Mouse (Mus musculus): Measurements from ENCODE around the gene Sf3a1. TPM values are rescaled to one million over a fixed set of nuclear protein-coding genes. Genes with fewer than 3 reads are reported as not detected.
"Not testable (repeated sequence)": the region's sequence is repeated elsewhere in the genome, so short reads cannot be mapped to it uniquely, and the experiment has no call there.

Sf3a1 gene
- polyA plus RNA-seq, 1 experiment from 2014 or later = 16.5 TPM

DNA sequence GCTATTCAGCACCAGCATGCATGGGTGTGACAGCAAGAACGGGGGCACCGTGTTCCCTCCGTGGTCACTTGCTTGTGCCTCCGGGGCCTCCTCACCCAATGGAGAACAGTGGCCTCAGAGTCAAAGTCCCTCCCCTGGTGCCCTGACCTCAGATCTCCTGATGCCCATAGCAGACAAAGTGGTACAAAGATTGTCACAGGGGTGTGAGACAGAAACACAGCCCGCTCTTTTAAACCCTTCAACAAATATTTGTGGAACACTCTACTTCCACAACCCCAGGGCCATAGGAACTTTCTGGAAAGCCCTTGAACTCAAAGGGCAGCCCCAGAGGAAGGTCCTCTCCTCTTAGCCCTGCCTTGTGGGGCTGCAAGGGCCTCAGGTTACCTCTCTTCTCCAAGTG, 37.9 kb upstream of the Sf3a1 start:
- H3K9ac ChIP-seq (ENCODE audit: low read depth, low read length) = no peak overlapping the region
- H3K4me2 ChIP-seq (replicated peaks; ENCODE audit: low read depth) = no peak overlapping the region
- no peaks in the 10 kb centered on the region for H3K36me3 ChIP-seq (ENCODE audit: control insufficient read depth, insufficient read depth)
- H3K4me3 ChIP-seq (ENCODE audit: low read depth, low read length) = no peak overlapping the region
- 62% methylated on average over 5 of the region's 5 CpGs for WGBS
- TF ChIP-seq CTCF (IDR thresholded peaks at IDR 0.05; ENCODE audit: low read depth) = no peak
- no peak overlapping the region for H3K27ac ChIP-seq (ENCODE audit: low read depth, low read length)
- 0 out of 2 replicates have a peak, but pooled peaks cover 5% of the 10 kb centered on the region for H3K9me3 ChIP-seq (ENCODE audit: control insufficient read depth)
- ATAC-seq = no peak
- no peaks in the 10 kb centered on the region for H3K27me3 ChIP-seq (replicated peaks; ENCODE audit: control insufficient read depth, insufficient read depth, low read length)
- H3K4me1 ChIP-seq (replicated peaks; ENCODE audit: control insufficient read depth, insufficient read depth, low read length) = peaks cover 10% of the 10 kb centered on the region; the same call in 1 of the 2 replicates

DNA sequence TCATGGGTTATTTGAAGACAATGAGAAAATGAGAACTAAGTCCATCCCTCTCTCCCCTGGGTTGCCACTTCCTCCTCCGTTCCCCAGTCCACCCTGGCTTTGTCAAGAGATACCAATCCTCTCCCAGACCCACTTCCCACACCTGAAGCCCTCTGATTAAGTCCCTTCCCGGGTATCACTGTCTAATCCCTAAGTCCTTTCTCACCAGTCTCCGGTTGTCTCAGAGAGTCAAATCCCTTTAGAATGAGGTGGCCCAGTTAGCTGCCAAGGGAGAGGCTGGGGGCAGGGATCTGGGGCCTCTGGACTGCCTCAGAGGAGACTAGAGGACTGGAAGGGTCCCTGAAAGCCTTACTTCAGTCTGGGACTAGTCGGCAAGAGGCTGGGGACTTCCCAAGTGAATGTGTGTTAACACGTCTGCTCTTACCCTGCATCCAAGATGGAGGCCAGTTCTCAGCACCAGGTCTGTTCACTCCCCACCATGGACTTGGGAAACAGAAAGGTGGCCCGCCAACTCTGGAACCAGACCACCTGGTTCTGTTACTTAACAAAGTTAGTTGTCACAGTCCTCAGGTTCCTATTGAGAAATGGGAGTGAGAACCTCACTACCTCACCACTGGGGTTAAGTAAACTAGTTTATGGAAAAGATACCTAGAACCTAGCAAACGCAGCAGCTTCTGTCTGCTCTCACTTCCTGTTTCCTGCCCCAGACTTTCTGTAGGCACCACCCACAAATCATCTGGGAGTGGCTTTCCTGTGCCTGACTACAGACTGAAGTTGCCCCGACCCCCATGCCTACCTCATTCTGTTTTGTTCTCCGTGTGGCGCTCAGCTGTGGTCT, 37.2 kb upstream of the Sf3a1 start, which contains the start of gene Sec14l2:
Gene Sec14l2, minus strand, starts transcription at position 674 of the 838 bp plus-strand sequence.
- 81% methylated on average over 10 of the region's 10 CpGs for WGBS

DNA sequence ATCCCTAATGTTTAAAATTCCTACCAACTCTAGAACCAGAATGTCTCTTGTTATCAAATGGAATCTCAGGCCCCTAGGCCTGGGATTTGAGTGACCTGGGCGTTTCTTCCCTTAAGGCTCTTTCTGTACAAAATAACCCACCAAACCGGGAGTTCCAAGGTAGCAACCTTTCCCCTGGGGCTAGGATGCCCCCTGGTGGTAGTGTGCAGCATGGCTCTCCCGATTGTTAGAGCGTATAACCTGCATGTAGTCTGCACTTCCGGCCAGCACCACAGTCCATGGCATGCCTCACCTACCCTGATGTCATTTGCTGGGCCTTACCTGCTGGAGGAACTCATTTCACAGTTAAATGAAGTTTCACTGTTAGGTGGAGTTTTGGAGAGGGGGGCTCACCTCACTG, 36.2 kb upstream of the Sf3a1 start:
- WGBS = 65% methylated on average over 5 of the region's 5 CpGs
- peak; percentile 83 for TF ChIP-seq CTCF (IDR thresholded peaks at IDR 0.05; ENCODE audit: low read depth)
- Histone ChIP-seq H3K9me3 (ENCODE audit: control insufficient read depth) (0 out of 2 replicates have a peak, but pooled peaks cover 5% of the 10 kb centered on the region), H3K27me3 (replicated peaks; ENCODE audit: control insufficient read depth, insufficient read depth, low read length) (no peaks in the 10 kb centered on the region), H3K9ac (ENCODE audit: low read depth, low read length) (no peak overlapping the region), H3K27ac (ENCODE audit: low read depth, low read length) (no peak overlapping the region), H3K36me3 (ENCODE audit: control insufficient read depth, insufficient read depth) (no peaks in the 10 kb centered on the region), H3K4me1 (replicated peaks; ENCODE audit: control insufficient read depth, insufficient read depth, low read length) (0 out of 2 replicates have a peak, but pooled peaks cover under 1% of the 10 kb centered on the region), H3K4me2 (replicated peaks; ENCODE audit: low read depth) (no peak overlapping the region), H3K4me3 (ENCODE audit: low read depth, low read length) (no peak overlapping the region)
- 0 out of 2 replicates have a peak, but pooled peaks have one; percentile 23 for ATAC-seq

More for the DNA sequence above, 37.2 kb upstream of the Sf3a1 start, which contains the start of gene Sec14l2:
- no peak within 1 kb of the TSS for H3K4me3 ChIP-seq (ENCODE audit: low read depth, low read length)
- H3K36me3 ChIP-seq (ENCODE audit: control insufficient read depth, insufficient read depth) = no peaks in the 10 kb centered on the region
- no peaks in the 10 kb centered on the region for H3K27me3 ChIP-seq (replicated peaks; ENCODE audit: control insufficient read depth, insufficient read depth, low read length)
- no peak within 1 kb of the TSS for H3K4me2 ChIP-seq (replicated peaks; ENCODE audit: low read depth)
- H3K27ac ChIP-seq (ENCODE audit: low read depth, low read length) = no peak within 1 kb of the TSS
- H3K4me1 ChIP-seq (replicated peaks; ENCODE audit: control insufficient read depth, insufficient read depth, low read length) = peaks cover 4% of the 10 kb centered on the region; the same call in 1 of the 2 replicates
- no peak within 1 kb of the TSS for H3K9ac ChIP-seq (ENCODE audit: low read depth, low read length)
- ATAC-seq = no peak
- no peak for TF ChIP-seq CTCF (IDR thresholded peaks at IDR 0.05; ENCODE audit: low read depth)
- H3K9me3 ChIP-seq (ENCODE audit: control insufficient read depth) = 0 out of 2 replicates have a peak, but pooled peaks cover 5% of the 10 kb centered on the region

DNA sequence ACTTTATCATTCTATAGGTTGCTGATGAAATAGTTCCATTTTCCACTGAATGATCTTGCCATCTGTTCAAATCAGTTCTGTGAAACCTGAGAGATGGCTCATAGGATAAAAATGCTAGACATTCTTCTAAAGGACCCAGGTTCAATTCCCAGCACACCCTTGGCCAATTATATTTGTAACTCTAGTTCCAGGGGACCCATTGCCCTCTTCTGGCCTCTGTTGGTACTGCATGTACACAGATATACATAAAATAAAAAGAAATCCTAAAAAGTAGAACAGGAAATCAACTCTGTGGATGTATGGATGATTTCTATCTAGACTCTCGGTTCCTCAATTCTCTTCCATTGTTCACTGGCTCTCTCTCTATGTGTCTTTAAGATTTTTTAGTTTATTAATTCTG, 33.1 kb upstream of the Sf3a1 start:
- Histone ChIP-seq H3K9me3 (ENCODE audit: control insufficient read depth) (0 out of 2 replicates have a peak, but pooled peaks cover 5% of the 10 kb centered on the region), H3K36me3 (ENCODE audit: control insufficient read depth, insufficient read depth) (no peaks in the 10 kb centered on the region), H3K4me2 (replicated peaks; ENCODE audit: low read depth) (no peak overlapping the region), H3K4me3 (ENCODE audit: low read depth, low read length) (no peak overlapping the region), H3K9ac (ENCODE audit: low read depth, low read length) (no peak overlapping the region), H3K27me3 (replicated peaks; ENCODE audit: control insufficient read depth, insufficient read depth, low read length) (no peaks in the 10 kb centered on the region), H3K4me1 (replicated peaks; ENCODE audit: control insufficient read depth, insufficient read depth, low read length) (no peaks in the 10 kb centered on the region), H3K27ac (ENCODE audit: low read depth, low read length) (no peak overlapping the region)
- peak; percentile 35; the same call in 1 of the 2 replicates for TF ChIP-seq CTCF (IDR thresholded peaks at IDR 0.05; ENCODE audit: low read depth)
- ATAC-seq = no peak
- WGBS = 90% methylated on average over 1 of the region's 1 CpGs

DNA sequence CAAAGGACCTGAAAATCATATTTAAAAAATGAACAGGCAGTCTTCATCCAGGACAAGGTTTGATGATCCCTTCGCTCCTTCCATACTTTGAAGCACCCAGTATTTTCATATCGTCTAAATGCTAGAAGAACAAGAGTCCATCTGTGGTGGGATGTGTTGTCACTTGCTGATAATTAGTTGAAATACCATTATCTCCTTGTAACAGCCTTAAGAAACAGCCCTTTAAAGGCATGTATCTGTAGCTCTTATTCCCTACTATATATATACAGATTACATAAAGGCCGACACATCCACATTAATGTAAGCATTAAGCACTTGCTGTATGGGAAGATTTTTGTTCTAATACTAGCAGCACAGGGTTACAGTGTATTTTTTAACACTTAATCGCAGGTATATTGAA, 31.7 kb upstream of the Sf3a1 start:
- WGBS = 92% methylated on average over 4 of the region's 4 CpGs
- not testable (repeated sequence) for H3K36me3 ChIP-seq (ENCODE audit: control insufficient read depth, insufficient read depth); H3K9me3 ChIP-seq (ENCODE audit: control insufficient read depth); ATAC-seq; H3K4me2 ChIP-seq (replicated peaks; ENCODE audit: low read depth); H3K4me1 ChIP-seq (replicated peaks; ENCODE audit: control insufficient read depth, insufficient read depth, low read length); H3K27me3 ChIP-seq (replicated peaks; ENCODE audit: control insufficient read depth, insufficient read depth, low read length); H3K4me3 ChIP-seq (ENCODE audit: low read depth, low read length); H3K27ac ChIP-seq (ENCODE audit: low read depth, low read length); H3K9ac ChIP-seq (ENCODE audit: low read depth, low read length)

DNA sequence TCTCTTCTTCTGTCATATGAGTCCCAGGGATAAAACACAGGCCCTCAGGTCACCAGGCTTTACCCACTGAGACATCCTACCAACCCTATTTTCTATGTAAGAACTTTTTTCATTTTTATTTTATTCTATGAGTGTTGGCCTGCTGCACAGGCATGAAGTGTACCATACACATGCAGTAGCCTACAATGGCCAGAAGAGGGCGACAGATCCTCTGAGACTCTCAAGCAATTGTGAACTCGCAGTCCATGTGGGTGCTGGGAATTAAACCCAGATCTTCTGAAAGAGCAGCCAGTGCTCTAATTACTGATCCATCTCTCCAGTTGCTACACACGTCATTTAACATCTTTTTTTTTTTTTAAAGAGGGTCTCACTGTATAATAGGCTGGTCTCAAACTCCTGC, 26.7 kb upstream of the Sf3a1 start:
- no peaks in the 10 kb centered on the region for H3K27me3 ChIP-seq (replicated peaks; ENCODE audit: control insufficient read depth, insufficient read depth, low read length)
- H3K4me2 ChIP-seq (replicated peaks; ENCODE audit: low read depth) = no peak overlapping the region
- ATAC-seq = no peak
- TF ChIP-seq CTCF (IDR thresholded peaks at IDR 0.05; ENCODE audit: low read depth) = peak; percentile 70
- no peak overlapping the region for H3K4me3 ChIP-seq (ENCODE audit: low read depth, low read length)
- no peak overlapping the region for H3K9ac ChIP-seq (ENCODE audit: low read depth, low read length)
- peaks cover 6% of the 10 kb centered on the region; the same call in 1 of the 2 replicates for H3K4me1 ChIP-seq (replicated peaks; ENCODE audit: control insufficient read depth, insufficient read depth, low read length)
- no peaks in the 10 kb centered on the region for H3K9me3 ChIP-seq (ENCODE audit: control insufficient read depth)
- peaks cover 10% of the 10 kb centered on the region; the same call in 1 of the 2 replicates for H3K36me3 ChIP-seq (ENCODE audit: control insufficient read depth, insufficient read depth)
- 56% methylated on average over 3 of the region's 3 CpGs for WGBS
- H3K27ac ChIP-seq (ENCODE audit: low read depth, low read length) = no peak overlapping the region
